Mouse (Mus musculus) ovary, adult 18-20 months (tissue): ENCODE data around the gene Nppa.

Experiments
- DNase-seq: peaks from one replicate; pipeline ENCODE4 v3.0.0; 2022; ENCODE audit warnings: low spot score, mixed read lengths

The Nppa gene

GRCm38 (mm10) chr4:148000202-148000772 is at the start of gene Nppa:
Gene Nppa, plus strand, starts transcription at chr4:148000722.
- DNase-seq, result no peak

- DNase-seq, result no peak
Measured at GRCm38 (mm10) chr4:147953590-147953989, 46.9 kb upstream of the Nppa start.

GRCm38 (mm10) chr4:147957141-147957540 is 43.4 kb upstream of the Nppa start:
- DNase-seq, result no peak

- DNase-seq, result no peak
Measured at GRCm38 (mm10) chr4:147959881-147960831, 40.4 kb upstream of the Nppa start.

GRCm38 (mm10) chr4:147962781-147963180 is 37.7 kb upstream of the Nppa start:
- no peak for DNase-seq

- no peak for DNase-seq
Measured at GRCm38 (mm10) chr4:147963623-147964022, 36.9 kb upstream of the Nppa start.

GRCm38 (mm10) chr4:147965712-147966111 is 34.8 kb upstream of the Nppa start:
- no peak for DNase-seq

- no peak for DNase-seq
Measured at GRCm38 (mm10) chr4:147968816-147969215, 31.7 kb upstream of the Nppa start.

- DNase-seq, result no peak
Measured at GRCm38 (mm10) chr4:147969337-147969736, 31.2 kb upstream of the Nppa start.

- no peak for DNase-seq
Measured at GRCm38 (mm10) chr4:147976237-147976636, 24.3 kb upstream of the Nppa start.

GRCm38 (mm10) chr4:147977726-147978125 is 22.8 kb upstream of the Nppa start:
- no peak for DNase-seq

GRCm38 (mm10) chr4:147978391-147978790 is 22.1 kb upstream of the Nppa start:
- no peak for DNase-seq

- no peak for DNase-seq
Measured at GRCm38 (mm10) chr4:147979441-147979860, 21.1 kb upstream of the Nppa start.

GRCm38 (mm10) chr4:147985205-147986132 is 15.1 kb upstream of the Nppa start, which contains the start of gene Nppb:
Gene Nppb, plus strand, starts transcription at chr4:147985788.
- DNase-seq, result no peak

- DNase-seq, result no peak
Measured at GRCm38 (mm10) chr4:147993571-147994095, 6.9 kb upstream of the Nppa start.

- DNase-seq, result no peak
Measured at GRCm38 (mm10) chr4:147995311-147995710, 5.2 kb upstream of the Nppa start.

- no peak for DNase-seq
Measured at GRCm38 (mm10) chr4:148001013-148001789, 679 bp downstream of the Nppa start.

- DNase-seq, result no peak
Measured at GRCm38 (mm10) chr4:148001866-148002265, 1.3 kb downstream of the Nppa start.

GRCm38 (mm10) chr4:148004361-148004760 is 3.8 kb downstream of the Nppa start:
- no peak for DNase-seq

GRCm38 (mm10) chr4:148008412-148008811 is 7.9 kb downstream of the Nppa start:
- DNase-seq, result no peak

- DNase-seq, result no peak
Measured at GRCm38 (mm10) chr4:148009641-148010040, 9.1 kb downstream of the Nppa start.
